Mouse (Mus musculus) testis, adult 10 weeks (tissue): ENCODE data around the gene Fam19a3. TPM values are rescaled to one million over a fixed set of nuclear protein-coding genes. Genes with fewer than 3 reads are reported as not detected.

Source experiments
- polyA plus RNA-seq: library from polyadenylated mRNA; stranded (reverse); fragments of 350-450 nt; fragmentation: Illumina TruSeq; extraction: RNeasy Lipid Tissue Mini Kit (QIAGEN cat#74804); gene quantifications from one replicate; pipeline ENCODE4 v1.2.3, GENCODE M21; 2014; ENCODE audit warnings: low read depth, low replicate concordance

The Fam19a3 gene
- 0.85 TPM for polyA plus RNA-seq

GRCm38 (mm10) chr3:104781471-104781903, at the start of gene Fam19a3:
TSS of gene Fam19a3 (minus strand) at chr3:104781840.

GRCm38 (mm10) chr3:104817991-104818748, 36.5 kb upstream of the Fam19a3 start, which contains the start of gene Mov10:
TSS of gene Mov10 (minus strand) at chr3:104818563.

GRCm38 (mm10) chr3:104788075-104788474, 6.4 kb upstream of the Fam19a3 start, which contains the start of gene Rhoc:
TSS of gene Rhoc (plus strand) at chr3:104788375.

GRCm38 (mm10) chr3:104780561-104781420, 849 bp downstream of the Fam19a3 start, which contains the start of gene Ppm1j:
TSS of gene Ppm1j (plus strand) at chr3:104781056.

Other genes with a start within 250 kb of the Fam19a3 start
- gene Slc16a1, start 143.2 kb downstream of the Fam19a3 start, polyA plus RNA-seq: 25.1 TPM
- 3.4 TPM for gene Ppm1j, start 784 bp downstream of the Fam19a3 start, polyA plus RNA-seq
- 1.0 TPM for gene Rhoc, start 6.5 kb upstream of the Fam19a3 start, polyA plus RNA-seq
- 1.0 TPM for gene Mov10, start 36.7 kb upstream of the Fam19a3 start, polyA plus RNA-seq
- gene St7l, start 82.2 kb upstream of the Fam19a3 start, polyA plus RNA-seq: 100.0 TPM
- 486 TPM for gene Capza1, start 82.7 kb upstream of the Fam19a3 start, polyA plus RNA-seq
- 0.46 TPM for gene Wnt2b, start 180.1 kb upstream of the Fam19a3 start, polyA plus RNA-seq